Mouse (Mus musculus): Measurements from ENCODE around the gene Gna13. TPM values are rescaled to one million over a fixed set of nuclear protein-coding genes. Genes with fewer than 3 reads are reported as not detected.

Gene Gna13
- total RNA-seq (2023) = 10 to 100 TPM; 77.8 to 82.2 TPM

DNA sequence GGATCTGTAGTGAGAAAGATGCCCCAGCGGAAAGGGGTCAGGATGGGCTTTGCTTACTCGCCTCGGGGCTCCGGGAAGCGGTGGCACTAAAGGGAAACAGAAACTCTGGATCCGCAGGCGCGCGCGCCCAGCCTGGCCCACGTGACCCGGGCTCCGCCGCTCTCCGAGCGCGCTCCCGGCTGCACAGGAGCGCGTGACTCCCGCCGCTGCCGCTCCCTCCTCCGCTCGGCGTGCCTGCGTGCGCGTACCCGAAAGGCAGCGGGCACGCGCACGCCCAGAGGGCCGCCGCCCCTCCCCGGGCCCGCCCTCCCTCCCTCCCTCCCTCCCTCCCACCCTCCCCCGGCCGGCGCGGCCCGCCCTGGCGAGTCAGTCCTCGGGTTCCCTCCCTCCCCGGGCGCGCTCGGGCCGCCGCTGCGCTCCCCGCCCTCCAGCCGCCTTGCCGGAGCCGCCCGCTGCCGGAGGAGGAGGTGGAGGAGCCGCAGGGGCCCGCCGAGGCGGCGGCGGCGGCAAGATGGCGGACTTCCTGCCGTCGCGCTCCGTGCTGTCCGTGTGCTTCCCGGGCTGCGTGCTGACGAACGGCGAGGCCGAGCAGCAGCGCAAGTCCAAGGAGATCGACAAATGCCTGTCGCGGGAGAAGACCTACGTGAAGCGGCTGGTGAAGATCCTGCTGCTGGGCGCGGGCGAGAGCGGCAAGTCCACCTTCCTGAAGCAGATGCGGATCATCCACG lies at the start of gene Gna13:
Gene Gna13 (plus strand): TSS at position 369 of the 728 bp plus-strand sequence.

DNA sequence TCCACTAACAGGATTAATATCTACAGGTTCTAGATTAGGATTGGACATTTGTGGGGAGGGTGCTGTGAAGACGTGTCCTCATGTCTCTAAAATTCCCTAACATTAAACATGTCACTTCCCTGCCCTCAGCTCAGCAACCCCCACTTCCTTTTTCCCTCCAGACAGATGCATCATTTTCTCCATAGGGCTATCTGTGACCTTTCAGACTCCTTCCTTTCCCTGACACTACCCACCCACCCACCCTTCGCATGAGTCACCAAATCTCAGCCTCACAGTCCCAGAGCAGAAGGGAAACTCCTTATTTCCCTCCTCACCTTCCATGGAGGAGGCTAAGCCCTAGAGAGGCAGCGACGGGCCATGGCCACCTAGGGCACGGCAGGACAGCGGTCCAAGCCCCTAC lies 51.0 kb downstream of the Gna13 start, which contains the start of gene 9930022D16Rik:
Gene 9930022D16Rik (plus strand): TSS at position 301 of the 400 bp plus-strand sequence.

DNA sequence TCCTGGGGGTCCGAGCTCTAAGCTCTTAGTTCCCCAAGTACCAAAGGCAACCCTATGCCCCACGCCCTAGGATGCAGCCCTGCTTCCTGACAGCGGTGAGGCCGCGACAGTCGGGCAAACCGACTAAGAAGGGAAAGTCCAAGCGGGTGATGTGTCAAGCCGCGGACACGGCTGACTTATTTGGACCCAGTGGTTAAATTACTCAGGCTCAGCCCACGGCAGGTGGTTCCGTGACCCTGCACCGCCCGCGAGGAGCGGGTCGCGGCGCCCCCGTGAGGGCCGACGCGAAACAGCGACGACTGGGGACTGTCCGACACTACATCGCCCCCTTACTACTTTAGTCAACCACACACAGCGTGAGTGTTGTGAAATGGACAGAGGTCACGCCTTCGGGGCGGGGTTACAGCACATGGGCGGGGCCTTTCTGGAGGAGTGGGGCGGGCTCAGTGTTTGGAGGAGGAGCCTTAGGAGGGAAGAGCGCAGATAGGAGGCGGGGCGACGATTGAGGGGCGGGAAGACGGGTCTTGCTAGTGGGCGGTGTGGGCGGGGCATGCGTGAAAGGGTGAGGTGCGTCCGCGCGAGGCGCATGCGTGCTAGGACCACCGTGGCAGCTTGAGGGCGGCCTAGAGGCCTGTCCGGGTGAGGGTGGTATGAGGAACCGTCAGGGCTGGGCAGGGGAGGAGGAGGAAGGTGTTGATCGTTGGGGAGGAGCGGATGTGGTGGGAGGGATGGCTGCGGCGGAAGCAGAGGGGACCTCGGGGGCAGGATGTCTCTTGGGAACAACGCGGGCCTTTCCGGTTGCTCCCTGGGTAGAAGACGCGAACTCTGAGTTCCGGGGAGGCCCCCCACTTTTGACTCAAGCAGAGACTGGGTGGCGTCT lies 63.0 kb downstream of the Gna13 start, which contains the start of gene Amz2:
Gene Amz2 (plus strand): TSS at position 555 of the 880 bp plus-strand sequence.

Other genes with a start within 250 kb of the Gna13 start
- not detected for gene E030025P04Rik, start 218.5 kb upstream of the Gna13 start, total RNA-seq (2023)
- 1 to 10 TPM; 5.6 to 7.0 TPM for gene Rgs9, start 64.7 kb upstream of the Gna13 start, total RNA-seq (2023)
- under 1 TPM in 1 of 2 experiments, not detected in 1; 0.22 TPM for gene 9930022D16Rik, start 51.1 kb downstream of the Gna13 start, total RNA-seq (2023)
- 10 to 100 TPM; 15.2 to 18.9 TPM for gene Amz2, start 63.1 kb downstream of the Gna13 start, total RNA-seq (2023)
- gene Arsg, start 110.5 kb downstream of the Gna13 start, total RNA-seq (2023) = 10 to 100 TPM; 41.8 to 45.4 TPM
- gene Slc16a6, start 110.8 kb downstream of the Gna13 start, total RNA-seq (2023) = 10 to 100 TPM; 66.7 to 68.4 TPM
- 10 to 100 TPM; 35.1 to 49.5 TPM for gene Wipi1, start 249.1 kb downstream of the Gna13 start, total RNA-seq (2023)

Data from neutrophil, adult 59 days (primary cell).